ENCODE assay signal across 9 mouse cellular contexts in the genomic region with DNA sequence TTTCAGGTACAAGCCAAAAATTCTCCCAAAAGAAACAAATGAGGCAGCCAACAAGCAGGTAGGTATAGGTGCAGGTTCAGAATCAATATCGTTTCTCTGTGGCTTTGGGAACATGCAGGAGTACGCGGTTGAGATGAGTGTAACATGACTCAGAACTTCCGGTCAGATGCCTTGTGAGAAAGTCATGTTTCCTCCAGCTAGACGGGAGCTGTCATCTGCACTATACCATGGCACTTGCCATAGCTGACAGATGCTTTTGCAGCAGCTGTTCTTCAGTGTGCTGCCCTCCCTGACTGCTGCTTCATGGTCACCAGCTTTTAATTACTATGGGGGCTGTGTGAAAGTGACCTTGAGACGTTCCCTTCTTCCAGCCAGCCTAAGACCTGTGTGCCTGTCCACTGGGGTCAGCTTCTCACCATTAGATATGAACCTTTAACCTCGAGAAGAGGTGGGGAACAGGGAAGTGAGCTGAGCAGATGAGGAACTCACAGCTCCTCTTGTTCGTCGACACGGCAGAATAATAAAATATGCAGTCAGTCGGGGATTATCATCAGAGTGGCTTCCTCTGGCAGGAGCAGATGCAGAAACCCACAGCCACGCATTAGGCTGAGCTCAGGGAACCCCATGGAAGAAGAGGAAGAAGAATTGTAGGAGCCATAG. TPM values are rescaled to one million over a fixed set of nuclear protein-coding genes. Genes with fewer than 3 reads are reported as not detected.
A peak's percentile ranks its signal among the peaks of the same experiment; 100 is the strongest.
DNase-seq lines count a peak whose midpoint lies in the region; ATAC-seq and TF ChIP-seq lines count a peak whose summit lies in the region.
"Had no signal": no experiment of that assay in that cellular context is flagged by ENCODE, and none has a peak within 500 bp of the region (broad histone marks: within the 10 kb centered on the region; RNA-seq: fewer than 3 reads in every experiment).

No protein-coding gene starts in this region.

- 73% methylated on average over 12 of the region's 12 CpGs for WGBS in neural tube, embryonic 11.5 days
- 75% methylated on average over 12 of the region's 12 CpGs for WGBS in neural tube, embryonic 15.5 days
- WGBS in small intestine, adult 2 months, result 25% methylated on average over 12 of the region's 12 CpGs
- 74% methylated on average over 12 of the region's 12 CpGs for WGBS in forebrain, embryonic 15.5 days

- no peak for TF ChIP-seq CTCF in small intestine, adult 2 months (IDR thresholded peaks at IDR 0.05; ENCODE audit: extremely low read depth, insufficient read length, insufficient replicate concordance, low read depth, low read length)

- H3K4me1 ChIP-seq in neural tube, embryonic 11.5 days (ENCODE audit: control insufficient read depth, insufficient read depth, low read length), result no peaks in the 10 kb centered on the region
- no peaks in the 10 kb centered on the region for H3K4me1 ChIP-seq in neural tube, embryonic 15.5 days
- no peaks in the 10 kb centered on the region for H3K4me1 ChIP-seq in small intestine, adult 2 months (ENCODE audit: control insufficient read depth, insufficient read depth, insufficient read length, low read length)
- no peaks in the 10 kb centered on the region for H3K4me1 ChIP-seq in forebrain, embryonic 15.5 days
- H3K4me1 ChIP-seq: midbrain, embryonic 15.5 days had no signal

- H3K4me3 ChIP-seq in neural tube, embryonic 11.5 days (ENCODE audit: low read depth, low read length), result no peak overlapping the region
- H3K4me3 ChIP-seq in neural tube, embryonic 15.5 days (replicated peaks), result no peak overlapping the region
- H3K4me3 ChIP-seq in small intestine, adult 2 months (ENCODE audit: low read depth, low read length), result peak overlapping the region; percentile 32
- no peak overlapping the region for H3K4me3 ChIP-seq in forebrain, embryonic 15.5 days
- H3K4me3 ChIP-seq: midbrain, embryonic 15.5 days had no signal

- no peak overlapping the region for H3K9ac ChIP-seq in neural tube, embryonic 11.5 days (ENCODE audit: low read length)
- no peak overlapping the region for H3K9ac ChIP-seq in neural tube, embryonic 15.5 days (replicated peaks)
- H3K9ac ChIP-seq in forebrain, embryonic 15.5 days (replicated peaks), result no peak overlapping the region
- H3K9ac ChIP-seq: midbrain, embryonic 15.5 days had no signal

- no peaks in the 10 kb centered on the region for H3K27me3 ChIP-seq in neural tube, embryonic 11.5 days (ENCODE audit: control insufficient read depth, insufficient read depth, low read length)
- H3K27me3 ChIP-seq in neural tube, embryonic 15.5 days (replicated peaks), result no peaks in the 10 kb centered on the region
- no peaks in the 10 kb centered on the region for H3K27me3 ChIP-seq in small intestine, adult 2 months (ENCODE audit: control insufficient read depth, insufficient read depth, low read length)
- no peaks in the 10 kb centered on the region for H3K27me3 ChIP-seq in forebrain, embryonic 15.5 days
- H3K27me3 ChIP-seq: midbrain, embryonic 15.5 days had no signal

- H3K36me3 ChIP-seq in neural tube, embryonic 11.5 days (ENCODE audit: control insufficient read depth, insufficient read depth, low read length), result no peaks in the 10 kb centered on the region
- no peaks in the 10 kb centered on the region for H3K36me3 ChIP-seq in neural tube, embryonic 15.5 days
- no peaks in the 10 kb centered on the region for H3K36me3 ChIP-seq in small intestine, adult 2 months (ENCODE audit: control insufficient read depth, insufficient read depth, low read length)
- no peaks in the 10 kb centered on the region for H3K36me3 ChIP-seq in forebrain, embryonic 15.5 days
- H3K36me3 ChIP-seq: midbrain, embryonic 15.5 days had no signal

- no peak for ATAC-seq in neural tube, embryonic 11.5 days (ENCODE audit: insufficient read depth, low FRiP score, low TSS enrichment)
- ATAC-seq in neural tube, embryonic 15.5 days (ENCODE audit: low FRiP score), result no peak
- ATAC-seq in activated CD4-positive, CD25-positive, alpha-beta regulatory T cell, adult 4 months, result peak; percentile 78
- peak; percentile 88 for ATAC-seq in inflammation-experienced regulatory T-cells, adult 6 months
- no peak for ATAC-seq in forebrain, embryonic 15.5 days (replicated peaks)
- ATAC-seq: midbrain, embryonic 15.5 days had no signal

- no peak overlapping the region for H3K27ac ChIP-seq in neural tube, embryonic 11.5 days (ENCODE audit: low read depth, low read length)
- no peak overlapping the region for H3K27ac ChIP-seq in neural tube, embryonic 15.5 days (replicated peaks)
- peak overlapping the region; percentile 60; the same call in 1 of the 2 replicates for H3K27ac ChIP-seq in small intestine, adult 2 months (ENCODE audit: insufficient read depth, low read depth, low read length)
- H3K27ac ChIP-seq in forebrain, embryonic 15.5 days (replicated peaks), result no peak overlapping the region
- H3K27ac ChIP-seq: midbrain, embryonic 15.5 days had no signal

- DNase-seq in neural tube, embryonic 11.5 days (ENCODE audit: low spot score), result peak; percentile 11
- no peak for DNase-seq in urinary bladder, postnatal 10 days (ENCODE audit: low spot score)
- DNase-seq: cerebellum, adult 9-11 months had no signal

- TF ChIP-seq POLR2A in small intestine, adult 2 months (IDR thresholded peaks at IDR 0.05; ENCODE audit: low read depth, low read length), result no peak

- H3K4me2 ChIP-seq in neural tube, embryonic 11.5 days (ENCODE audit: low read depth), result no peak overlapping the region
- H3K4me2 ChIP-seq in neural tube, embryonic 15.5 days, result no peak overlapping the region
- H3K4me2 ChIP-seq in forebrain, embryonic 15.5 days (replicated peaks), result no peak overlapping the region
- H3K4me2 ChIP-seq: midbrain, embryonic 15.5 days had no signal

- H3K9me3 ChIP-seq in neural tube, embryonic 11.5 days (ENCODE audit: control insufficient read depth, low read length), result no peaks in the 10 kb centered on the region
- no peaks in the 10 kb centered on the region for H3K9me3 ChIP-seq in neural tube, embryonic 15.5 days (replicated peaks)
- H3K9me3 ChIP-seq in forebrain, embryonic 15.5 days, result no peaks in the 10 kb centered on the region
- H3K9me3 ChIP-seq: midbrain, embryonic 15.5 days had no signal

RNA-seq across cellular contexts. Expression of a gene that starts 7.0 kb away (rescaled TPM):
- polyA plus RNA-seq in neural tube, embryonic 11.5 days (2014; fragmentation: Nextera tagmentation; extraction: Ambion mirVana), result 0.31 and 0.74 TPM in 2 replicates
- 0.29 and 0.59 TPM in 2 replicates for polyA plus RNA-seq in neural tube, embryonic 15.5 days (2015; fragmentation: Nextera tagmentation; extraction: Ambion mirVana)
- polyA plus RNA-seq in activated CD4-positive, CD25-positive, alpha-beta regulatory T cell, adult 4 months (2017; shearing (Covaris generic)), result under 1 TPM in 1 of 2 experiments, not detected in 1; 0.18 TPM
- polyA plus RNA-seq in inflammation-experienced regulatory T-cells, adult 6 months (2017; shearing (Covaris generic)), result under 1 TPM in 1 of 3 experiments, not detected in 2; 0.26 TPM
- 0.11 and 0.30 TPM in 2 replicates for polyA plus RNA-seq in small intestine, adult 2 months (2012; rRNA removed)
- 0.23 and 0.33 TPM in 2 replicates for polyA plus RNA-seq in forebrain, embryonic 15.5 days (2015; fragmentation: Nextera tagmentation; extraction: Ambion mirVana)

RNA-seq across cellular contexts. Expression of a gene that starts 50.9 kb away (rescaled TPM):
- polyA plus RNA-seq in neural tube, embryonic 11.5 days (2014; fragmentation: Nextera tagmentation; extraction: Ambion mirVana), result 434 and 438 TPM in 2 replicates
- polyA plus RNA-seq in neural tube, embryonic 15.5 days (2015; fragmentation: Nextera tagmentation; extraction: Ambion mirVana), result 288 and 308 TPM in 2 replicates
- 100 to 1,000 TPM; 156 to 220 TPM for polyA plus RNA-seq in activated CD4-positive, CD25-positive, alpha-beta regulatory T cell, adult 4 months (2017; shearing (Covaris generic))
- 100 to 1,000 TPM; 137 to 227 (median 157) TPM for polyA plus RNA-seq in inflammation-experienced regulatory T-cells, adult 6 months (2017; shearing (Covaris generic))
- 50.7 and 67.9 TPM in 2 replicates for polyA plus RNA-seq in small intestine, adult 2 months (2012; rRNA removed)
- polyA plus RNA-seq in forebrain, embryonic 15.5 days (2015; fragmentation: Nextera tagmentation; extraction: Ambion mirVana), result 262 and 269 TPM in 2 replicates

Comparison
In these comparisons a context has a peak if more than half of its experiments do, and no peak if none do; other contexts are left out.
1. ATAC-seq: peak in activated CD4-positive, CD25-positive, alpha-beta regulatory T cell, adult 4 months (single experiment) and inflammation-experienced regulatory T-cells, adult 6 months (single experiment); none in neural tube, embryonic 11.5 days (single experiment), neural tube, embryonic 15.5 days (single experiment) and forebrain, embryonic 15.5 days (single experiment).